ENCODE assay signal across 25 mouse cellular contexts in the genomic region with DNA sequence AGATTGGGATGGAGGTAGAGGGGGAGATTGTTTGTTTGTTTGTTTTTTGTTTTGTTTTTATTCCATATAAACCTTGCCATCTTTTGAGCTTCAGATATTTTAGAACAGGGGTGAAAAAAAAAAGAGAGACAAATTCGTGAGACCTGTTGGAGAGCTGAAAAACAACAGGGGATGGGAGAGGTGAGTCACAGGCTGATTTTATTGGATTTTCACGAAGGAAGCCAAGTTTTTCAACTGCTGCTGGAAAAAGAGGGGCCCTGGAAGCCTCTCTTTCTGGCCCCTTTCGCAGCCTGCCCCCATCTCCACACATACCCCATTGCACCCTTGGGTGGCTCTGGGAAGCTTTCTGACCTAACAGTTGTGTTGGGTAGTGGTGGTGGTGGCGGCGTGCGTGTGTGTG. TPM values are rescaled to one million over a fixed set of nuclear protein-coding genes. Genes with fewer than 3 reads are reported as not detected.
A peak's percentile ranks its signal among the peaks of the same experiment; 100 is the strongest.
DNase-seq lines count a peak whose midpoint lies in the region; ATAC-seq and TF ChIP-seq lines count a peak whose summit lies in the region.
"Had no signal": no experiment of that assay in that cellular context is flagged by ENCODE, and none has a peak within 500 bp of the region (broad histone marks: within the 10 kb centered on the region; RNA-seq: fewer than 3 reads in every experiment).

No protein-coding gene starts in this region.

- no peak for ATAC-seq in hindbrain, embryonic 14.5 days (ENCODE audit: low FRiP score)
- ATAC-seq: activated CD4-positive, CD25-positive, alpha-beta regulatory T cell, adult 4 months; CD4-positive, CD25-positive, alpha-beta regulatory T cell, adult 4 months; forebrain, embryonic 13.5 days; forebrain, embryonic 15.5 days; forebrain, postnatal 0 days; Patski had no signal

- H3K27ac ChIP-seq in hindbrain, embryonic 10.5 days: peak overlapping the region; percentile 64; the same call in 1 of the 2 replicates
- no peak overlapping the region for H3K27ac ChIP-seq in hindbrain, embryonic 14.5 days
- H3K27ac ChIP-seq in ES-E14 (ENCODE audit: insufficient read depth, low read depth, low read length, poor library complexity, severe bottlenecking): peak overlapping the region; percentile 97
- H3K27ac ChIP-seq: embryonic facial prominence, embryonic 10.5 days; embryonic facial prominence, embryonic 12.5 days; forebrain, embryonic 13.5 days; forebrain, embryonic 15.5 days had no signal

- H3K36me3 ChIP-seq in hindbrain, embryonic 10.5 days: peaks cover 27% of the 10 kb centered on the region
- peaks cover 3% of the 10 kb centered on the region; the same call in 1 of the 2 replicates for H3K36me3 ChIP-seq in hindbrain, embryonic 14.5 days (replicated peaks; ENCODE audit: control insufficient read depth, insufficient read depth)
- H3K36me3 ChIP-seq in E14TG2a.4 (ENCODE audit: insufficient read depth, low read length) (peaks cover 20% of the 10 kb centered on the region), ES-E14 (ENCODE audit: control insufficient read depth, insufficient read depth, low read length, poor library complexity, severe bottlenecking) (no peaks in the 10 kb centered on the region)

- no peak for DNase-seq in hindbrain, embryonic 10.5 days (ENCODE audit: low spot score)
- DNase-seq in hindbrain, embryonic 14.5 days (ENCODE audit: low spot score): no peak
- peak; percentile 67 for DNase-seq in 3T3-L1 (ENCODE audit: low read depth, low spot score)
- no peak for DNase-seq in ES-E14 (ENCODE audit: low read depth, low spot score)
- no peak for DNase-seq in spleen, adult 12 weeks (ENCODE audit: low spot score)
- DNase-seq in heart, adult 9 months (ENCODE audit: low spot score in 2 of 2): no peak
- DNase-seq in right cerebral cortex, adult 18-20 months: no peak
- DNase-seq: adrenal gland, adult 8-10 months; adrenal gland, postnatal 14 days; adrenal gland, postnatal 36 days; B cell, adult 2 months; cerebellum, adult 11-12 months; cerebellum, adult 2 months; cerebellum, adult 9-10 months; cerebellum, postnatal 10 days; cerebellum, postnatal 25 days; forebrain, postnatal 0 days had no signal

- in situ Hi-C loops in ES-E14 (cut with MboI; ENCODE audit: low sequenced_read_pairs in 2 of 2, unreplicated experiment in 2 of 2): no loop called here

- H3K4me3 ChIP-seq in hindbrain, embryonic 10.5 days: no peak overlapping the region
- H3K4me3 ChIP-seq in hindbrain, embryonic 14.5 days (replicated peaks; ENCODE audit: low read length): no peak overlapping the region
- H3K4me3 ChIP-seq in E14TG2a.4 (replicated peaks; ENCODE audit: low read length) (peak overlapping the region; percentile 71), ES-E14 (ENCODE audit: insufficient read depth in 1 of 2, low read depth in 1 of 2, low read length in 2 of 2, poor library complexity in 1 of 2, severe bottlenecking in 1 of 2) (peak overlapping the region in 1 of 2 experiments; percentile 33; a peak in 3 of 4 replicates)
- H3K4me3 ChIP-seq: embryonic facial prominence, embryonic 10.5 days; embryonic facial prominence, embryonic 12.5 days; forebrain, embryonic 13.5 days; forebrain, embryonic 15.5 days had no signal

- WGBS in hindbrain, embryonic 10.5 days: 55% methylated on average over 6 of the region's 6 CpGs
- 59% methylated on average over 6 of the region's 6 CpGs for WGBS in hindbrain, embryonic 14.5 days

- no peaks in the 10 kb centered on the region; the same call in 1 of the 2 replicates for H3K27me3 ChIP-seq in hindbrain, embryonic 10.5 days (ENCODE audit: insufficient read depth, poor library complexity, severe bottlenecking)
- no peaks in the 10 kb centered on the region for H3K27me3 ChIP-seq in hindbrain, embryonic 14.5 days (ENCODE audit: control insufficient read depth, insufficient read depth, low read length)
- no peaks in the 10 kb centered on the region for H3K27me3 ChIP-seq in E14TG2a.4 (ENCODE audit: insufficient read depth, low read length)
- H3K27me3 ChIP-seq: embryonic facial prominence, embryonic 12.5 days; forebrain, embryonic 13.5 days; forebrain, embryonic 15.5 days; Patski had no signal

- peaks cover 57% of the 10 kb centered on the region for H3K4me1 ChIP-seq in hindbrain, embryonic 10.5 days (replicated peaks)
- no peaks in the 10 kb centered on the region for H3K4me1 ChIP-seq in hindbrain, embryonic 14.5 days (replicated peaks; ENCODE audit: control insufficient read depth, insufficient read depth, low read length)
- H3K4me1 ChIP-seq in E14TG2a.4 (replicated peaks; ENCODE audit: low read depth, low read length) (peaks cover 88% of the 10 kb centered on the region), ES-E14 (ENCODE audit: control insufficient read depth in 2 of 2, insufficient read depth in 2 of 2, low read length in 2 of 2, poor library complexity in 1 of 2) (peaks cover 28 to 49% of the 10 kb centered on the region in 2 experiments)
- H3K4me1 ChIP-seq: embryonic facial prominence, embryonic 12.5 days; forebrain, embryonic 13.5 days; forebrain, embryonic 15.5 days had no signal

- no peak overlapping the region for H3K9ac ChIP-seq in hindbrain, embryonic 14.5 days
- H3K9ac ChIP-seq in ES-E14 (ENCODE audit: insufficient read depth, low read depth, low read length, poor library complexity, severe bottlenecking): peak overlapping the region; percentile 70
- H3K9ac ChIP-seq: embryonic facial prominence, embryonic 12.5 days; forebrain, embryonic 13.5 days; forebrain, embryonic 15.5 days; forebrain, postnatal 0 days had no signal

- no peaks in the 10 kb centered on the region for H3K9me3 ChIP-seq in hindbrain, embryonic 10.5 days
- H3K9me3 ChIP-seq in hindbrain, embryonic 14.5 days (ENCODE audit: control insufficient read depth, low read length): no peaks in the 10 kb centered on the region
- H3K9me3 ChIP-seq in E14TG2a.4 (ENCODE audit: low read length) (peaks cover 9% of the 10 kb centered on the region), ES-E14 (ENCODE audit: control insufficient read depth, insufficient read depth, low read depth, low read length) (no peaks in the 10 kb centered on the region)
- H3K9me3 ChIP-seq: embryonic facial prominence, embryonic 10.5 days; embryonic facial prominence, embryonic 12.5 days; forebrain, embryonic 13.5 days; forebrain, embryonic 15.5 days had no signal

- no peak overlapping the region for H3K4me2 ChIP-seq in hindbrain, embryonic 14.5 days (replicated peaks)
- H3K4me2 ChIP-seq: embryonic facial prominence, embryonic 12.5 days; forebrain, embryonic 13.5 days; forebrain, embryonic 15.5 days had no signal

- no peak for TF ChIP-seq CTCF in E14TG2a.4 (conservative IDR thresholded peaks at IDR 0.05; ENCODE audit: low read length)

TF ChIP-seq in ES-E14, 5 proteins besides CTCF, POLR2A, EP300 and RAD21:
- no peak for TF ChIP-seq CHD2 (IDR thresholded peaks at IDR 0.05; ENCODE audit: low read depth, low read length)
- TF ChIP-seq ZC3H11A (IDR thresholded peaks at IDR 0.05; ENCODE audit: borderline replicate concordance, low read depth, low read length): no peak
- no peak for TF ChIP-seq MAFK (IDR thresholded peaks at IDR 0.05; ENCODE audit: insufficient read depth, low read depth, low read length)
- TF ChIP-seq ZNF384 (IDR thresholded peaks at IDR 0.05; ENCODE audit: low read depth, low read length): no peak
- no peak for TF ChIP-seq HCFC1 (IDR thresholded peaks at IDR 0.05; ENCODE audit: borderline replicate concordance, insufficient read depth, low read length)

RNA-seq across cellular contexts. Expression of gene Gnas, which starts 22.3 kb away (rescaled TPM):
- polyA plus RNA-seq in hindbrain, embryonic 10.5 days (2016; fragmentation: Nextera tagmentation; extraction: Ambion mirVana): 1,166 and 1,270 TPM in 2 replicates
- 1,800 and 1,897 TPM in 2 replicates for polyA plus RNA-seq in hindbrain, embryonic 14.5 days (2014; fragmentation: Nextera tagmentation; extraction: Ambion mirVana)
- 196 and 202 TPM in 2 replicates for total RNA-seq in ES-E14 (2012; rRNA removed)
